Mouse (Mus musculus) cortical plate, adult 2 months (tissue): ENCODE measurements around the gene Slc35c1.

ENCODE experiments used
- CTCF ChIP-seq: fragments of 200-500 bp; IDR thresholded peaks from 2 replicates; pipeline ENCODE4 v1.5.1; 2011; ENCODE audit warnings: mild to moderate bottlenecking, control low read depth, low read length; ENCODE audit not compliant: insufficient read depth; ENCODE audit errors: extremely low read depth
- POLR2A ChIP-seq: fragments of 200-500 bp; IDR thresholded peaks from 2 replicates; pipeline ENCODE4 v1.6.1; 2011; ENCODE audit warnings: mild to moderate bottlenecking, low read length, control low read depth; ENCODE audit not compliant: insufficient read depth; ENCODE audit errors: extremely low read depth

DNA sequence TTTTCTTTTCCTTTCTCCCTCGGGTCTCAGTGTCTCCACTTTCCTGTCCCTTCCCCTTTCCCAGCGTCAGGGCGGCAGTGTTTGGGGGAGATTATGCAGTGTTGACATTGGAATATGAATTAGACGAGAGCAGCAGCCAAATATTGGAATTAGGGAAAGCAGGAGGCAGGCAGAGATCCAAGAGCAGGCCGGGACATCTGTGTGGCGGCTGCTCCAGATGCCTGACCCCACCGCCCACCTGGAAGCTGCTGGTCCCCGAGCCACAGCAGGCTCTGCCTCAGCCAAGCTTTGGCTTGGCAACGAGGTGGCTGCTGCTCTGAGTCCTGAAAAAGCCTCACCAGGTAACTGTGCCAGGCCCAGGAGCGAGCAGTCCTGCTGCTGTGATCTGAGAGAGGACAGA is 36.3 kb upstream of the Slc35c1 start:
- no peak for TF ChIP-seq POLR2A
- no peak for TF ChIP-seq CTCF
